ENCODE assay signal across 9 mouse cellular contexts in genomic region chr17:8812228-8812865, GRCm38 (mm10).
DNase-seq lines count a peak whose midpoint lies in the region; ATAC-seq and TF ChIP-seq lines count a peak whose summit lies in the region.
"Had no signal": no experiment of that assay in that cellular context is flagged by ENCODE, and none has a peak within 500 bp of the region (broad histone marks: within the 10 kb centered on the region; RNA-seq: fewer than 3 reads in every experiment).

No protein-coding gene starts in this region.

- WGBS in heart, embryonic 12.5 days, result 42% methylated on average over 12 of the region's 12 CpGs
- WGBS in midbrain, postnatal 0 days, result 45% methylated on average over 12 of the region's 12 CpGs
- WGBS in midbrain, embryonic 11.5 days, result 56% methylated on average over 12 of the region's 12 CpGs

- no peak; the same call in 1 of the 2 replicates for TF ChIP-seq CTCF in midbrain, postnatal 0 days (IDR thresholded peaks at IDR 0.05)

- no peak overlapping the region for H3K4me3 ChIP-seq in heart, embryonic 12.5 days
- no peak overlapping the region for H3K4me3 ChIP-seq in midbrain, postnatal 0 days (ENCODE audit: low read depth, low read length)
- no peak overlapping the region for H3K4me3 ChIP-seq in midbrain, embryonic 11.5 days (ENCODE audit: low read depth, low read length)
- H3K4me3 ChIP-seq: limb, embryonic 13.5 days; stomach, embryonic 15.5 days had no signal

- no peak overlapping the region for H3K9ac ChIP-seq in heart, embryonic 12.5 days
- H3K9ac ChIP-seq in midbrain, postnatal 0 days (replicated peaks; ENCODE audit: low read length, poor library complexity, severe bottlenecking), result no peak overlapping the region
- H3K9ac ChIP-seq in midbrain, embryonic 11.5 days (ENCODE audit: low read length), result no peak overlapping the region
- H3K9ac ChIP-seq: limb, embryonic 13.5 days; stomach, embryonic 15.5 days had no signal

- H3K27me3 ChIP-seq in heart, embryonic 12.5 days (replicated peaks), result peaks cover 43% of the 10 kb centered on the region
- no peaks in the 10 kb centered on the region for H3K27me3 ChIP-seq in midbrain, postnatal 0 days (ENCODE audit: insufficient read depth, low read length)
- no peaks in the 10 kb centered on the region for H3K27me3 ChIP-seq in midbrain, embryonic 11.5 days (ENCODE audit: control insufficient read depth, insufficient read depth, low read length)
- H3K27me3 ChIP-seq: stomach, embryonic 15.5 days had no signal

- intact Hi-C loops in heart, postnatal 25 days (cut with DNase I), result no loop called here

- no peaks in the 10 kb centered on the region for H3K9me3 ChIP-seq in heart, embryonic 12.5 days (replicated peaks)
- no peaks in the 10 kb centered on the region for H3K9me3 ChIP-seq in midbrain, postnatal 0 days (ENCODE audit: low read length)
- H3K9me3 ChIP-seq in midbrain, embryonic 11.5 days (ENCODE audit: control insufficient read depth, low read length), result no peaks in the 10 kb centered on the region
- H3K9me3 ChIP-seq: limb, embryonic 13.5 days; stomach, embryonic 15.5 days had no signal

- H3K4me1 ChIP-seq in heart, embryonic 12.5 days (replicated peaks), result peaks cover 8% of the 10 kb centered on the region
- no peaks in the 10 kb centered on the region for H3K4me1 ChIP-seq in midbrain, postnatal 0 days (ENCODE audit: insufficient read depth, low read length)
- no peaks in the 10 kb centered on the region for H3K4me1 ChIP-seq in midbrain, embryonic 11.5 days (ENCODE audit: control insufficient read depth, insufficient read depth, low read length)
- H3K4me1 ChIP-seq: stomach, embryonic 15.5 days had no signal

- H3K27ac ChIP-seq in heart, embryonic 12.5 days (ENCODE audit: poor library complexity, severe bottlenecking), result no peak overlapping the region
- no peak overlapping the region for H3K27ac ChIP-seq in midbrain, postnatal 0 days (ENCODE audit: low read depth, low read length)
- no peak overlapping the region for H3K27ac ChIP-seq in midbrain, embryonic 11.5 days (ENCODE audit: low read depth, low read length)
- H3K27ac ChIP-seq: limb, embryonic 13.5 days; stomach, embryonic 15.5 days had no signal

- no peak for DNase-seq in heart, postnatal 25 days (ENCODE audit: low spot score)
- DNase-seq in midbrain, postnatal 0 days (ENCODE audit: low spot score), result peak; percentile 64
- no peak for DNase-seq in midbrain, embryonic 11.5 days (ENCODE audit: low spot score, missing footprints)
- peak; percentile 41 for DNase-seq in embryo, embryonic 10.5 days (ENCODE audit: low spot score)
- DNase-seq in right cerebral cortex, postnatal 14 days, result peak; percentile 30
- no peak for DNase-seq in thymus, adult 18-20 months

- no peak overlapping the region for H3K4me2 ChIP-seq in heart, embryonic 12.5 days
- H3K4me2 ChIP-seq in midbrain, postnatal 0 days (ENCODE audit: low read depth, low read length, poor library complexity, severe bottlenecking), result 0 out of 2 replicates have a peak overlapping the region, but pooled peaks have one; percentile 1
- no peak overlapping the region for H3K4me2 ChIP-seq in midbrain, embryonic 11.5 days
- H3K4me2 ChIP-seq: limb, embryonic 13.5 days; stomach, embryonic 15.5 days had no signal

- ATAC-seq in heart, embryonic 12.5 days (ENCODE audit: insufficient number of reproducible peaks, low FRiP score), result 0 out of 2 replicates have a peak, but pooled peaks have one; percentile 25
- no peak for ATAC-seq in midbrain, postnatal 0 days (ENCODE audit: low FRiP score)
- ATAC-seq in midbrain, embryonic 11.5 days (ENCODE audit: low FRiP score), result no peak

- H3K36me3 ChIP-seq in heart, embryonic 12.5 days, result no peaks in the 10 kb centered on the region
- no peaks in the 10 kb centered on the region for H3K36me3 ChIP-seq in midbrain, postnatal 0 days (ENCODE audit: insufficient read depth, low read length)
- no peaks in the 10 kb centered on the region for H3K36me3 ChIP-seq in midbrain, embryonic 11.5 days (ENCODE audit: control insufficient read depth, insufficient read depth, low read length)
- H3K36me3 ChIP-seq: limb, embryonic 13.5 days; stomach, embryonic 15.5 days had no signal

Comparison
In these comparisons a context has a peak if more than half of its experiments do, and no peak if none do; other contexts are left out.
1. DNase-seq: peak in midbrain, postnatal 0 days (single experiment), embryo, embryonic 10.5 days (single experiment) and right cerebral cortex, postnatal 14 days (single experiment); none in heart, postnatal 25 days (single experiment), midbrain, embryonic 11.5 days (single experiment) and thymus, adult 18-20 months (0 of 2).